Mouse (Mus musculus) CH12.LX (cell line): ENCODE results near the gene Borcs8.

ENCODE experiments used
- JUN ChIP-seq: IDR thresholded peaks from 2 replicates; pipeline ENCODE4 v1.6.1; 2011; ENCODE audit warnings: low read depth, mild to moderate bottlenecking, low read length, improper control_type of control experiment, moderate library complexity; ENCODE audit not compliant: insufficient read depth
- POLR2A ChIP-seq: IDR thresholded peaks from 2 replicates; pipeline ENCODE4 v1.6.1; 2011; ENCODE audit warnings: low read depth, mild to moderate bottlenecking, improper control_type of control experiment, low read length
- RCOR1 ChIP-seq: conservative IDR thresholded peaks from 2 replicates; pipeline ENCODE4 v1.6.1; 2012; ENCODE audit warnings: low read depth, mild to moderate bottlenecking, inconsistent platforms, low read length, improper control_type of control experiment
- SMC3 ChIP-seq: IDR thresholded peaks from 2 replicates; pipeline ENCODE4 v1.6.1; 2011; ENCODE audit warnings: low read depth, low read length, improper control_type of control experiment
- TCF12 ChIP-seq: IDR thresholded peaks from 2 replicates; pipeline ENCODE4 v1.6.1; 2014; ENCODE audit warnings: low read depth, mild to moderate bottlenecking, inconsistent platforms, low read length, improper control_type of control experiment
- USF1 ChIP-seq: IDR thresholded peaks from 2 replicates; pipeline ENCODE4 v1.6.1; 2014; ENCODE audit warnings: low read depth, mild to moderate bottlenecking, inconsistent platforms, low read length, improper control_type of control experiment
- USF2 ChIP-seq: conservative IDR thresholded peaks from 2 replicates; pipeline ENCODE4 v1.6.1; 2011; ENCODE audit warnings: low read depth, low read length, improper control_type of control experiment

DNA sequence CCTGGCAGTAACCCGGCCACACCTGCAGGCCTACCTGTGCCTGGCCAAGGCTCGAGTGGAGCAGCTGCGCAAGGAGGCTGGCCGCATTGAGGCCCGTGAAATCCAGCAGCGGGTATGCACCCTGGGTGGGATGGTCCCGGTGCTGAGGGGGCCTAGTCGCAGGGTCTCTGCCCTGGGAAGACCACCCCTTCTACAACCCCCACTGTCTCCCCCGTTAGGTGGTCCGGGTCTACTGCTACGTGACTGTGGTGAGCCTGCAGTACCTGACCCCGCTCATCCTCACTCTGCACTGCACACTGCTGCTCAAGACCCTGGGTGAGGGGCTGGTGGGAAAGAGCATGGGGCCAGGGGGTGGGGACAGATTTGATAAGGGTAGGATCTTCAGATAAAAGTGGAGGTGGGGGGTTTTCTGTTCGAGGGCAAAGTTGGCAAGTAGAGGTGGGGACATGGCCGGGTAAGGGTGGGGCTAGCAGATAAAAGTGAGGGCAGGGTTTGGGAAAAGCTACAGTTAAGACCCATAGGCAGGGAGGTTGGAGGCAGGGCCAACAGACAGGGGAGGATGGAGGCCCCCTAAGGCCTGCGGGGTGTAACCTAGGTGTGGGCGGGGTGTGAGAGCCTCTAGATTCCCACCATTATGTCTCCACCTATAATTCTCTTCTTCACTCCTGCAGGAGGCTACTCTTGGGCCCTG lies 42.1 kb downstream of the Borcs8 start:
- TF ChIP-seq SMC3 (no peak), RCOR1 (no peak), POLR2A (no peak), USF1 (no peak), JUN (no peak), TCF12 (no peak), USF2 (no peak)
